Mouse (Mus musculus) kidney, postnatal 10 days (tissue): ENCODE results near the gene Nt5m.

Source experiments
- DNase-seq: peaks from one replicate; pipeline ENCODE4 v3.0.0; 2021; ENCODE audit warnings: mixed read lengths

Gene Nt5m

GRCm38 (mm10) chr11:59906521-59907123 lies 67.4 kb downstream of the Nt5m start:
- DNase-seq: no peak

- DNase-seq: peak; percentile 44
These were observed 69.2 kb downstream of the Nt5m start for GRCm38 (mm10) chr11:59908446-59908845.

DNA sequence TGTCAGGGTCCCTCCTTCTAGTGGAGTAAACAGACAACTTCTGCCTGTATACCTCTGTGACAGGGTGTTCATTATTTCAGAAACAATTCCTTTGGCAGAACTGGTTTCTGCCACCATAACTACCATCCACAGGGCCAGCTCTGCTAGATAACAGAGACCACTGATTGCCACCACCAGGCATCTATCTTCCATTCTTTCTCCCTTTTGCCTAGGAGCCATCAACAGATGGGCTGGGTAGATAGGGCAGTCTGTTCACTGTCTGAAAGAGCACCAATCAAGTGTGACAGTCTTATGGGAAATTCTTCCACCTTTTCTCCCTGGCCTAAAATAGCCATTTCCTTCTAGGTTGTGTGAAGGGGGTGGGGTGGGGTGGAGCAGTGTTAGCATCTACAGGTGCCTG lies 71.3 kb downstream of the Nt5m start:
- no peak for DNase-seq

DNA sequence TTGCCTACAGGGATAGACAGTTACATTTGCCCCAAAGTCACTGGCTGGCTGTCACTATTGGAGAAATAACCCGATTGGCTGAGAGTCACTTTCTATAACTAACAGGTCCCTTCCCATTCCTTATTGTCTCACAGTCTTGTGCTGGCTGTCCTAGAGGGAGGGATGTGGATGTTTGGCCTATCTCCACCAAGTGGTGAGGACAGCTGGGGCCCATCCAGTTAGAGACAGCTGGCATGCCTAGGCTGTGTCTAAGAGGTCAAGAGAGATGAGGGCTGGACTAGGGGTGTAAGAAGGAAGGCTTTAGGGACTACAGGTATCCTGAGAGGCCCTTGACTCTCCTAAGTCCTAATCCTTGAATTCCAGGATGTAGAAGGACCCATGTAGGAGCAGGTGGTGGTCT lies 72.3 kb downstream of the Nt5m start:
- DNase-seq: no peak

DNA sequence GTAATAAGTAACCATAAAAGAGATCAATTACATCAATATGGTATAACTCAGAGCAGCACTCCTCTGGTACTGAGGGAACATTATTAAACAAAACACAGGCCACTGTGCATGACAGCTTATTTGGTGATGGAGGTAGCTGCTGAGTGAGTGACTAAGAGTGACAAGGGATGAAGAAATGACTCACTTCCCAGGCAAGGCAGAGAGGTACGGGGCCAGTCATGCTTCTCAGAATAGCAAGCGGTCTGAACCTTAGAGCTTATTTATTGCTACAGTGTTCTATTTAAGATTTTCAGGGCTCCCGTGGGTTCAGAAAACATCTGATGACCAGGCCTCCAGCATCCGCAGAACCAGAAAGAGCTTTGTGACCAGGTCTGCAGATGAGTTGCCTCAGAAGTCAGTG lies 74.5 kb downstream of the Nt5m start:
- no peak for DNase-seq

DNA sequence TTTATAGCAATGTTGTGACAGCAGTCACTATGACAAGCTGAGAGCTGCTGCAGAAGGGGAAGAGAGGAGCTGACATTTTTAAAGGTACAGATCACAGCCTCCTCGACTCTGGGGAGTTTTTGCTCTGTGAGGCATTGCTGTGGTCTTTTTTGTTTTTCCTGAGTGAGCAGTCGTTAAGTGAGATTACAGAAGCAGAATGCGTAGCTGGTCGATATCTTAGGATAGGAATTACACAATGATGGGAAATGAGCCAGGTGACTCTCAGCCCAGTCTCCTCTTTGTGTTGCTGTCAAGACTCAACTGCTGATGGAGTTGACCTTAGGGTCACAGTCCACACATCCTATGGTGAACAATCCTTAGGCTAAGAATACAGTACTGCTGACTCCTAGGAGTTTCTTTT lies 78.8 kb downstream of the Nt5m start:
- peak; percentile 60 for DNase-seq

- no peak for DNase-seq
These were observed 80.2 kb downstream of the Nt5m start for GRCm38 (mm10) chr11:59919401-59919800.

DNA sequence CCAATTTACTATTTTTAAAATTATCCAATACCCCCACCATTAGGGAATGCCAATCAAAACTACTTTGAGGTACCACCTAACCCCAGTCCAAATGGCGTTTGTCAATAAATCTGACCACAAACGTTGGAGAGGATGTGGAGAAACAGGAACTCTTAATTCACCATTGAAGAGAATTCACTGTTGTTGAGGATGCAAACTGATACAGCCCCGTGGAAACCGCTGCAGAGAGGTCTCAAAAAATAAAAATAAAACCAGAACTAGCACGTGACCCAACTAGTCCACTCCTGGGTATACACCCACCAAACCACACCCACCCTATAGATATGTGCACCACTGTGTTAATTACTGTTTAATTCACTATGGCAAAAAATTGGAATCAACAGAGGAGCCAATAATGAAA lies 81.1 kb downstream of the Nt5m start:
- no peak for DNase-seq

GRCm38 (mm10) chr11:59921265-59921664 lies 82.0 kb downstream of the Nt5m start:
- DNase-seq: peak; percentile 82

GRCm38 (mm10) chr11:59930031-59930430 lies 90.8 kb downstream of the Nt5m start:
- no peak for DNase-seq
